Mouse (Mus musculus) macrophage (primary cell): ENCODE data around the gene Pgc. TPM values are rescaled to one million over a fixed set of nuclear protein-coding genes. Genes with fewer than 3 reads are reported as not detected.

Experiments
- H3K27ac ChIP-seq: fragments of 350-480 bp; formaldehyde crosslinking; 2 replicates; pipeline ENCODE4 v1.9.0; 2021
- H3K36me3 ChIP-seq: fragments of 350-480 bp; formaldehyde crosslinking; 2 replicates; pipeline ENCODE4 v1.9.0; 2021; ENCODE audit errors: inconsistent target
- H3K4me3 ChIP-seq: fragments of 350-480 bp; formaldehyde crosslinking; 2 replicates; pipeline ENCODE4 v1.9.0; 2021; ENCODE audit errors: inconsistent target
- H3K79me2 ChIP-seq: fragments of 350-480 bp; formaldehyde crosslinking; 2 replicates; pipeline ENCODE4 v1.9.0; 2021; ENCODE audit errors: inconsistent target
- WGBS: methylation state at CpG from one replicate; pipeline ENCODE4 v1.1.7; 2026; ENCODE audit warnings: inconsistent platforms; ENCODE audit not compliant: missing documents; 5-methylcytosine and 5-hydroxymethylcytosine counted together
- polyA plus RNA-seq: library from polyadenylated mRNA; stranded (reverse); fragments of 250-400 nt; gene quantifications from 3 replicates; pipeline ENCODE4 v1.2.4, GENCODE M21; 2018; ENCODE audit warnings: inconsistent platforms

Pgc gene
- polyA plus RNA-seq, 1 experiment from 2014 or later = not detected

- H3K4me3 ChIP-seq = no peak overlapping the region
- 92% methylated on average over 10 of the region's 10 CpGs for WGBS
- H3K27ac ChIP-seq = no peak overlapping the region
- no peaks in the 10 kb centered on the region for H3K36me3 ChIP-seq
- H3K79me2 ChIP-seq = no peaks in the 10 kb centered on the region
Measured at GRCm38 (mm10) chr17:47698156-47698555, 28.5 kb upstream of the Pgc start.

- 82% methylated on average over 2 of the region's 2 CpGs for WGBS
- Histone ChIP-seq H3K4me3 (no peak overlapping the region), H3K27ac (no peak overlapping the region)
Measured at GRCm38 (mm10) chr17:47699055-47699454, 27.6 kb upstream of the Pgc start.

GRCm38 (mm10) chr17:47701793-47702192 is 24.8 kb upstream of the Pgc start:
- H3K27ac ChIP-seq = no peak overlapping the region
- H3K4me3 ChIP-seq = no peak overlapping the region
- no peaks in the 10 kb centered on the region for H3K79me2 ChIP-seq
- H3K36me3 ChIP-seq = no peaks in the 10 kb centered on the region
- 89% methylated on average over 9 of the region's 9 CpGs for WGBS

More at GRCm38 (mm10) chr17:47699055-47699454, 27.6 kb upstream of the Pgc start:
- Histone ChIP-seq H3K36me3 (no peaks in the 10 kb centered on the region), H3K79me2 (no peaks in the 10 kb centered on the region)

- no peaks in the 10 kb centered on the region for H3K36me3 ChIP-seq
- no peak overlapping the region for H3K27ac ChIP-seq
- H3K4me3 ChIP-seq = no peak overlapping the region
- 91% methylated on average over 28 of the region's 28 CpGs for WGBS
- H3K79me2 ChIP-seq = no peaks in the 10 kb centered on the region
Measured at GRCm38 (mm10) chr17:47702548-47703345, 23.9 kb upstream of the Pgc start.

- no peak overlapping the region for H3K27ac ChIP-seq
- H3K4me3 ChIP-seq = no peak overlapping the region
- no peaks in the 10 kb centered on the region for H3K79me2 ChIP-seq
- WGBS = 80% methylated on average over 20 of the region's 20 CpGs
- no peaks in the 10 kb centered on the region for H3K36me3 ChIP-seq
Measured at GRCm38 (mm10) chr17:47703556-47703955, 23.1 kb upstream of the Pgc start.

GRCm38 (mm10) chr17:47704692-47705091 is 21.9 kb upstream of the Pgc start:
- Histone ChIP-seq H3K27ac (no peak overlapping the region), H3K4me3 (no peak overlapping the region), H3K36me3 (no peaks in the 10 kb centered on the region), H3K79me2 (no peaks in the 10 kb centered on the region)
- 77% methylated on average over 4 of the region's 4 CpGs for WGBS

GRCm38 (mm10) chr17:47706196-47706595 is 20.4 kb upstream of the Pgc start:
- Histone ChIP-seq H3K79me2 (no peaks in the 10 kb centered on the region), H3K27ac (no peak overlapping the region), H3K36me3 (no peaks in the 10 kb centered on the region), H3K4me3 (no peak overlapping the region)
- WGBS = 100% methylated on average over 1 of the region's 1 CpGs

- Histone ChIP-seq H3K36me3 (no peaks in the 10 kb centered on the region), H3K79me2 (no peaks in the 10 kb centered on the region)
- 94% methylated on average over 3 of the region's 3 CpGs for WGBS
Measured at GRCm38 (mm10) chr17:47707961-47708360, 18.7 kb upstream of the Pgc start.

GRCm38 (mm10) chr17:47708972-47709371 is 17.7 kb upstream of the Pgc start:
- H3K27ac ChIP-seq = no peak overlapping the region
- 93% methylated on average over 4 of the region's 4 CpGs for WGBS
- H3K36me3 ChIP-seq = no peaks in the 10 kb centered on the region
- no peak overlapping the region for H3K4me3 ChIP-seq
- no peaks in the 10 kb centered on the region for H3K79me2 ChIP-seq

More at GRCm38 (mm10) chr17:47707961-47708360, 18.7 kb upstream of the Pgc start:
- Histone ChIP-seq H3K4me3 (no peak overlapping the region), H3K27ac (no peak overlapping the region)

GRCm38 (mm10) chr17:47710036-47710435 is 16.6 kb upstream of the Pgc start:
- Histone ChIP-seq H3K79me2 (no peaks in the 10 kb centered on the region), H3K27ac (no peak overlapping the region), H3K36me3 (no peaks in the 10 kb centered on the region), H3K4me3 (no peak overlapping the region)
- 75% methylated on average over 3 of the region's 3 CpGs for WGBS

GRCm38 (mm10) chr17:47711883-47712282 is 14.8 kb upstream of the Pgc start:
- H3K36me3 ChIP-seq = no peaks in the 10 kb centered on the region
- H3K4me3 ChIP-seq = no peak overlapping the region
- no peaks in the 10 kb centered on the region for H3K79me2 ChIP-seq
- WGBS = 77% methylated on average over 6 of the region's 6 CpGs
- no peak overlapping the region for H3K27ac ChIP-seq

GRCm38 (mm10) chr17:47712889-47713571 is 13.6 kb upstream of the Pgc start:
- Histone ChIP-seq H3K4me3 (no peak overlapping the region), H3K27ac (no peak overlapping the region), H3K79me2 (no peaks in the 10 kb centered on the region), H3K36me3 (no peaks in the 10 kb centered on the region)
- 91% methylated on average over 9 of the region's 22 CpGs for WGBS

- Histone ChIP-seq H3K4me3 (no peak overlapping the region), H3K79me2 (no peaks in the 10 kb centered on the region), H3K36me3 (no peaks in the 10 kb centered on the region), H3K27ac (no peak overlapping the region)
- 4% methylated on average over 3 of the region's 3 CpGs for WGBS
Measured at GRCm38 (mm10) chr17:47715037-47715436, 11.6 kb upstream of the Pgc start.

GRCm38 (mm10) chr17:47721183-47721582 is 5.5 kb upstream of the Pgc start:
- WGBS = 90% methylated on average over 4 of the region's 4 CpGs
- H3K27ac ChIP-seq = no peak overlapping the region
- no peaks in the 10 kb centered on the region for H3K79me2 ChIP-seq
- no peak overlapping the region for H3K4me3 ChIP-seq
- no peaks in the 10 kb centered on the region for H3K36me3 ChIP-seq
